Mouse (Mus musculus): Measurements from ENCODE around the gene Drc7. TPM values are rescaled to one million over a fixed set of nuclear protein-coding genes. Genes with fewer than 3 reads are reported as not detected.

Drc7 gene
- 1.2 and 1.8 TPM in 2 replicates for total RNA-seq (2015)
- total RNA-seq (2017), result 3.8 and 7.1 TPM in 2 replicates

DNA sequence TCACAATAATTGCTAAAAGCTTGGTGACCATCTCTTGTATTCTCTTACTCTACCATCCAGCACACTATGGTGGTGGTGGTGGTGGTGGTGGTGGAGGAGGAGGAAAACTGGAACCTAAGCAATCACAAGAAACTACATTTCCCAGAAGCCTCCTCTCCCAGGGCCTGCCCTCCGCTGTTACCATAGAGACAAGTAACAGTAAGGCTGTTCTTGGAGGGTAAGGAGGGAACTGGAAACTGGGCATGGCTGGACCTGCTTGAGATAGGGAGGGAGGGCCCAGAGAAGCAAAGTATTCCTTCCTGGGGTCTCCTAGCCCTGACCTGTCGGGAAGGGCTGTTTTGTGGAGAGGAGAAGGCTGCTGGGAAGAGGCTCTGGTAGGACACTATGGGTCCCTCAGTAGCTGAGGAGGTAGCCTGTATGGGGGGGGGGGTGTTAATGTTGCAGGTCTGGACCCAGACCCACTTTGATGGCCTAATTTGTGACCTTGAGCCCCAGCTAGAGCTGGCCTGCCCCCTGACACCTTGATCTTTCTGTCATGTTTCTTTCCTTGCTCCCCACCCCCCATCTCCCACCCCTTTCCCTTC, at the start of gene Drc7:
Gene Drc7 (plus strand): TSS at position 177 of the 584 bp plus-strand sequence.
- ATAC-seq (replicated peaks; ENCODE audit: poor library complexity), result peak; percentile 67

DNA sequence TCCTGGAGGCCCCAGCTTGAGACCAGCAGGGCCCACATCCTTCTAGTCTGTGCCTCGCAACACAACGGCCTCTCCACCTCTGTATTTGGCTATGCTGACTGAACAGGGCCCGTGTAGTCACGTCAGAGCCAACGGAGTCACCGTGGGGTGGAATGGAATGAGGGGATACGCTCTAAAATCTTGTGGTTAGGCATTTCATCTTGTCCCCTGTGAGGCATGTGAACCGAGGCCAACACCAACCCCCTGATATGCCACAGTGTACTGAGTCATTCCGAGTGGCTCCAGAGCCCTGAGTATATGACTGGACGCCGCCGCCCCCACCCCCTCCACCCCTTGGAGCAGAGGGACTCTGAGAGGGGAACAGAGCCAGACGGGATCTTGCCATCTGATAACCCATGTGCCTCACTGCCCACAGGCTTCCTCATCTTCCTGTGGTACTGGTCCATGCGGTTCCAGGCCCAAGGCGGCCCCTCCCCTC, 42.4 kb upstream of the Drc7 start:
- ATAC-seq (replicated peaks; ENCODE audit: poor library complexity), result peak; percentile 56

DNA sequence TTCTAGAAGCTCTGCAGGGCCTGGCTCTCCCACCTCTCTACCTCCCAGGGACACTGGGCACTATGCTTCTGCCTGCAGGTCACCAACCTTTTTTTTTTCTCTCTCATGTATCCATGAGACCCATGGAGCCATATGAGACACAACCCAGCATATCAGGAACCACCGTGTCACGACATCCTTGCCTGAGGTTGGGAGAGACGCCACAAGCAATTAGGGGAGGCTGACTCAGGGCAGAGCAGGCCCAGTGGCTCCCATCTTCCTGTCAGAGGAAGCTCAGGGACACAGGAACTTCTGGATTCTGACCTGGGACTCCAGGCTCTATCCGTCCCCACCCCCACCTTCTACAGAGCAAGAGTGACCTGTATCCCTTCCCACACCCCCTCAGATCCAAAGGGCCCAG, 39.0 kb upstream of the Drc7 start:
- no peak for ATAC-seq (replicated peaks; ENCODE audit: poor library complexity)

- ATAC-seq (replicated peaks; ENCODE audit: poor library complexity), result no peak
These were observed 38.2 kb upstream of the Drc7 start for GRCm38 (mm10) chr8:95016684-95017083.

- ATAC-seq (replicated peaks; ENCODE audit: poor library complexity), result peak; percentile 22
These were observed 37.5 kb upstream of the Drc7 start, which contains the start of gene Adgrg3 for GRCm38 (mm10) chr8:95017451-95017850. TSS of gene Adgrg3 (plus strand) at chr8:95017692.

- ATAC-seq (replicated peaks; ENCODE audit: poor library complexity), result no peak
These were observed 36.8 kb upstream of the Drc7 start for GRCm38 (mm10) chr8:95017969-95018635.

DNA sequence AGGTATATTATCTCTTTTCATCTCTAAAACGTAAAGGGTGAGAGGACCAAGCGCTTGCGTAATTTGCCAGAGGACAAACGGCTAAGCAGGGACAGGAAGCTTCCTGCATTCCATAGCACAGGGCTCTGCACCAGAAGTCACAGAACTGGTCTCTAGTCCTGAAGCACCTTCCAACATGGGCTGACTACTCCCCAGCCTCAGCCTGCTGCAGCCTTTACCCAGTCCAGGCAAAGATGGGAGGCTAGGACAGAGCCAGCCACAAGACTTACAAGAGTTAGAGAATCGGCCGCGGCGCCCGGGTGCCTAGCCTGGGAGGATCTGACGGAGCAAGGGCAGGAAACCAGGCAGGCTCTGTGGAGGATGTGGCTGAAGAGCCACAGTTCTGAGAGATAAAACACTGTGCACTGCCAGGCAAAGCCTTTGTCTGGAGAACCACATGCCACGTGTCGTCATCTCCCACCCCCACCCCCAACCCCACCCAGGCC, 34.6 kb upstream of the Drc7 start:
- peak; percentile 62 for ATAC-seq (replicated peaks; ENCODE audit: poor library complexity)

DNA sequence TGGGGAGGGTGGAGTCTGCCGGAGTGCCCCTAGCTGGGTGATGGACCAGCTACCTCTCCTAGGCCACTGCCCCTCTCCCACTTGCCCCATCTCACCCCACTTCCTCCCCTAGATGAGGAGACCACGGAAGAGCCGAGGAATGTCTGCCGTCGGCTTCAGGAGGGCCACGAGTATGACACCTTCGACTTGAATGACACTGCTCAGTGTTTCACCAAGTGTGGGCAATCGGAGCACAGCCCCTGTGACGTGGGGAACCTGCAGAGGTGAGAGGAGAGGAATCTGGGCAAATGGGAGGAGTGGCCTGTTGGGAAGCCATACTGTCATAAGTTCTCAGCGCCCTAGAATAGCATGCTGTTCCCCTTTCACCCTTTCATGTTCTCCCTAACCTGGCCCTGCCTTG, 34.1 kb upstream of the Drc7 start:
- ATAC-seq (replicated peaks; ENCODE audit: poor library complexity), result peak; percentile 36

- ATAC-seq (replicated peaks; ENCODE audit: poor library complexity), result no peak
These were observed 31.7 kb upstream of the Drc7 start for GRCm38 (mm10) chr8:95023201-95023600.

DNA sequence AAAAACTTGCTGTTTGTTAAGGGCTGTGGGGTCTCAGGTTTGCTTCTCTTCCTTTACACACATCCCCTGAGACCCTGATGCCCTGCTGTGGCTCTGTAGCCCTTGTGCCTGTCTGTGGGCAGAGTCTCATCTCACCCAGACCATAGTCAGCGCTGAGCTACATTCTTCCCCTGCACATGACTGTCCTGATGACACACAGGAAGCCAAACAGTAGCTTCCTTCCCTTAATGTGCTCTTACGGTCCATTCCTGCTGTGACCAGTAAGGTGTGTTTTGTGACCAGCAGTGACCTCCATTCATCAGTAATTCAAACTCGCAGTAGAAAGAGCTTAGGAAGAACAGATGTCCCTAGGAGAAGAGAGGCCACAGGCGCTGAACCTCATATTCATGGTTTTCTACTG, 30.5 kb upstream of the Drc7 start:
- no peak for ATAC-seq (replicated peaks; ENCODE audit: poor library complexity)

- ATAC-seq (replicated peaks; ENCODE audit: poor library complexity), result no peak; the same call in 1 of the 2 replicates
These were observed 29.5 kb upstream of the Drc7 start for GRCm38 (mm10) chr8:95025421-95025820.

- 0 out of 2 replicates have a peak, but pooled peaks have one; percentile 38 for ATAC-seq (replicated peaks; ENCODE audit: poor library complexity)
These were observed 26.5 kb upstream of the Drc7 start for GRCm38 (mm10) chr8:95028391-95028790.

DNA sequence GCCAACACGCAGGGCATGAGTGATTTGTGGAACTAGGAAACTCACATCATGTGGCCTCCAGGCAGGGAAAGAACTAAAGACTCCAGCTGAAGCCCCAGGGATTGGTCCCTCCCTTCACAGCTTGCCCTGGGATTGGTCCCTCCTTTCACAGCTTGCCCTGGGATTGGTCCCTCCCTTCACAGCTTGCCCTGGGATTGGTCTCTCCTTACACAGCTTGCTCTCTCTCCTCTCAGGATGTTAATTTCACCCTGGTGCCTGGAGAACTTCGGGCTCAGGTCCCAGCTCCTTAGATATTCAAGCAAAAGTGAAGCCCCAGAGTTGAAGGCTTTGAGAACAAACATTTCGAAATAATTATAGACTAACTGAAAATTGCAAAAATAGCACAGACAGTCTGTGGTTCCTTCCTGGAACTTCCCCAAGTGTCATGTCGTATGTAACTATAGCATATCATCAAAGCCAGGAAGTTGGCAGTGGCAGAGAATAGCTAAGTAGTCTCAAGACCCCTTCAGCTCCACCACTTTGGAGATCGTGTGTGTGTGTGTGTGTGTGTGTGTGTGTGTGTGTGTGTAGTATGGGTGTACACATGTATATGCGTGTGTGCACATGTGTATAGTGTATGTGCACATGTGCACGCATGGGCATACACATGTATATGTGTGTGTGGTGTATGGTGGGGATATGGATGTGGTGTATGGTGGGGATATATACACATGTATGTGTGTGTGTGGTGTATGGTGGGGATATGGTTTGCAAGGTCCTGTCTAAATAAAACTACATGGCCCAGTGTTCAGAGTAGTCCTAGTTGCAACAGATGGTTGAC, 17.6 kb upstream of the Drc7 start:
- peak; percentile 93 for ATAC-seq (replicated peaks; ENCODE audit: poor library complexity)

DNA sequence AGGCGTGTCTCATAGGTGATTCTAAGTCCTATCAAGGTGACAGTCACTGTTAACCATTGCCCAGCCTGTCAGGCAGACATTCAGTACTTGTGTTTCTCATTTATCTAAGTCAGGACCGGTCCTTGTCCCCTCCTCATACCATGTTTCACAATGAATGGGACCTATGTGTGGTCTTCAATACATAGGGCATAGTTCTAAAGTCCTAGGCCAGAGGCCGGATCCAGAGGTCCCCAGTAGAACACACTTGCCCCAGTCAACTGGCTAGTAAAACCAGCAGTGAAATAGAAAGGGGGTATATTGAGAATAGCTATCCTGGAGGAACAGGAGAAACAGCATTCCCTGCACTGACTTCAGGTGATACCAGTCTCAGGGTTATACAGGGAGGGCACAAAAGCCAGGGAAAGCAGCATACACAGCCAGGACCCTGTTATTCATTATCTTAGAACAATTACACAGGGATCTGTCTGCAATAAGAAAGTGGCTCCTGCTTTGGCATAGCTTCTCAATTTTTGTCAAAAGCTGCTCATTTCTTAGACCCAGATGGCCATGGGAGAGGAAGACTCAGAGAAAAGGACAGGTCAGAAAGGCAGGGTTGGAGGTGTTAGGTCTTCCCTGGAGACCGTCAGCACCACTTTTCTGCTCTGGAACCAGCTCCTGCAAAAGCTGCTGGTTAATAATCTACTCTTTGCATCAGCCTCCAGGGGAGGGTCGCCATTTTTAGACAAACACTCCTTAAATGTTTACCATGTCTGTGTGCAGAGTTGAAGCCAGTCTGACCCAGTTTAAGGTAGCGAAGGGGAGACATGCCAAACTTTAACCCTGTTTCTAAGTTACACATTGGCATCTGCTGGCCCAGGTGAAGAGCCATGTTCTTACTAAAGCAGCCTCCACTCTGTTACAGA, 12.8 kb upstream of the Drc7 start:
- ATAC-seq (replicated peaks; ENCODE audit: poor library complexity), result no peak

DNA sequence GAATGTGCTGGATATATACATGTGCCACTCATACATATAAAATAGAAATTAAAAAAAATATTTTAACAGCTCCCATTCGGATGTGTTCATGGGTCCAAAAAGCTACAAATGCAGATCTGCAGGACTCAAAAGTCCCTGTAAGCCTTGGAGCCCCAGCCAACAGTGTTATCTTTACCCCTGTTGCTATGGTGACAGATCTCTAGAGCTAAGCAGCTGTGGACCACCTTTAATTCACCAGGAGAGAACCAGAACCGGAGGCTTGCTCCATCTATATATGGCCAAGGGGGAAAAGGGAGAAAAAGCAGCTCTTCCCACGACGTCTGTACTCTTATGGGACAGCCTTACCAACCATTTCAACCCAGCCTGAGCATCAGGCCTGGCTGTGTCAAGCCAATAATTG, 10.1 kb upstream of the Drc7 start:
- ATAC-seq (replicated peaks; ENCODE audit: poor library complexity), result no peak

DNA sequence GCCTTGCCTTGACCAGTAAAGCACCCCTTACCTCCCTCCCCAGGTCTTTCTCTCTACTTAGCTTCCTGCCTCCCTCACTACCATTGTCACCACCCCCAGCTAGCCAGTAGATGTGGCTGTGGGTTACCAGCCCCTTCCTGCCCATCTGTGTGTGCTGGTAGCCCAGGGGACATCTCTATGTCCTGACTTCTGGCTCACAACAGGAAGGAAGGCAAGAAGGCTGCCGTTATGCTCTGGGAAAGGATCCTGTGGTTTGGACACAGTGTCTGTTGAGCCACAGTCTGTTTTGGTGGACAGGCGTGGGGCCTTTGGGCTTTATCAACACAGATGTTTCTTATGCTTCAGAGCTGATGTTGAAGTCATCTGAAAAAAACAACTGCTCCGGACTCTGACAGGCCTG, 7.9 kb upstream of the Drc7 start:
- ATAC-seq (replicated peaks; ENCODE audit: poor library complexity), result peak; percentile 92

- ATAC-seq (replicated peaks; ENCODE audit: poor library complexity), result no peak
These were observed 6.8 kb upstream of the Drc7 start for GRCm38 (mm10) chr8:95047884-95048680.

GRCm38 (mm10) chr8:95049636-95050035, 5.3 kb upstream of the Drc7 start:
- ATAC-seq (replicated peaks; ENCODE audit: poor library complexity), result peak; percentile 57

GRCm38 (mm10) chr8:95054438-95054837, 465 bp upstream of the Drc7 start:
- ATAC-seq (replicated peaks; ENCODE audit: poor library complexity), result no peak

GRCm38 (mm10) chr8:95056414-95056813, 1.5 kb downstream of the Drc7 start:
- peak; percentile 62 for ATAC-seq (replicated peaks; ENCODE audit: poor library complexity)
